Mouse (Mus musculus) ES-Bruce4 (cell line): ENCODE results near the gene Ppp1r1b. TPM values are rescaled to one million over a fixed set of nuclear protein-coding genes. Genes with fewer than 3 reads are reported as not detected.

Experiments used
- H3K27ac ChIP-seq: 2 replicates; pipeline ENCODE4 v1.5.1; 2012; ENCODE audit warnings: low read length, inconsistent platforms; ENCODE audit not compliant: insufficient read depth
- H3K27me3 ChIP-seq: 2 replicates; pipeline ENCODE4 v1.6.1; 2012; ENCODE audit warnings: mild to moderate bottlenecking, low read length, inconsistent platforms; ENCODE audit not compliant: control insufficient read depth, poor library complexity, insufficient read depth, severe bottlenecking
- H3K36me3 ChIP-seq: 2 replicates; pipeline ENCODE4 v1.6.1; 2012; ENCODE audit warnings: inconsistent platforms, mild to moderate bottlenecking, low read length, moderate library complexity; ENCODE audit not compliant: control insufficient read depth, poor library complexity, insufficient read depth, severe bottlenecking
- H3K4me1 ChIP-seq: one replicate; pipeline ENCODE4 v1.8.1; 2011; ENCODE audit warnings: low read length; ENCODE audit not compliant: control insufficient read depth, insufficient read depth
- H3K4me3 ChIP-seq: 2 replicates; pipeline ENCODE4 v1.5.1; 2011; ENCODE audit warnings: low read depth, mild to moderate bottlenecking, low read length
- H3K9ac ChIP-seq: 2 replicates; pipeline ENCODE4 v1.6.1; 2012; ENCODE audit warnings: low read depth, mild to moderate bottlenecking, inconsistent platforms; ENCODE audit not compliant: poor library complexity, severe bottlenecking
- H3K9me3 ChIP-seq: replicated peaks from 2 replicates; pipeline ENCODE4 v1.6.1; 2012; ENCODE audit warnings: mild to moderate bottlenecking, low read length, inconsistent platforms; ENCODE audit not compliant: control insufficient read depth, poor library complexity, insufficient read depth, severe bottlenecking
- CTCF ChIP-seq: IDR thresholded peaks from one replicate; pipeline ENCODE4 v1.8.1; 2011; ENCODE audit warnings: low read depth, low read length
- EP300 ChIP-seq: IDR thresholded peaks from 2 replicates; pipeline ENCODE4 v1.6.1; 2011; ENCODE audit warnings: low read depth, low read length; ENCODE audit not compliant: insufficient read depth
- POLR2A ChIP-seq: IDR thresholded peaks from one replicate; pipeline ENCODE4 v1.8.1; 2011; ENCODE audit warnings: low read length; ENCODE audit not compliant: insufficient read depth
- polyA plus RNA-seq: library from polyadenylated mRNA; stranded (reverse); fragments of >200 nt; gene quantifications from 2 replicates; pipeline ENCODE4 v1.2.4, GENCODE M21; 2011; ENCODE audit warnings: low read depth; ENCODE audit not compliant: missing spikeins, insufficient read depth, insufficient read length

Gene Ppp1r1b
- polyA plus RNA-seq, 1 experiment = 1.5 TPM

GRCm38 (mm10) chr11:98322159-98322558 is 26.0 kb upstream of the Ppp1r1b start:
- Histone ChIP-seq H3K4me3 (no peak overlapping the region), H3K36me3 (no peaks in the 10 kb centered on the region), H3K27me3 (peaks cover 41% of the 10 kb centered on the region), H3K9ac (no peak overlapping the region), H3K27ac (no peak overlapping the region), H3K4me1 (no peaks in the 10 kb centered on the region), H3K9me3 (no peaks in the 10 kb centered on the region)
- no peak for TF ChIP-seq CTCF

GRCm38 (mm10) chr11:98323136-98323866 is 24.9 kb upstream of the Ppp1r1b start:
- peaks cover 50% of the 10 kb centered on the region for H3K27me3 ChIP-seq
- no peaks in the 10 kb centered on the region for H3K9me3 ChIP-seq
- no peaks in the 10 kb centered on the region for H3K36me3 ChIP-seq
- TF ChIP-seq CTCF (no peak), EP300 (no peak), POLR2A (no peak)
- no peaks in the 10 kb centered on the region for H3K4me1 ChIP-seq
- H3K9ac ChIP-seq = no peak overlapping the region
- H3K27ac ChIP-seq = no peak overlapping the region
- no peak overlapping the region for H3K4me3 ChIP-seq

- Histone ChIP-seq H3K4me1 (no peaks in the 10 kb centered on the region), H3K9me3 (no peaks in the 10 kb centered on the region), H3K36me3 (no peaks in the 10 kb centered on the region), H3K9ac (no peak overlapping the region), H3K27ac (no peak overlapping the region), H3K4me3 (no peak overlapping the region), H3K27me3 (peaks cover 55% of the 10 kb centered on the region)
- no peak for TF ChIP-seq CTCF
- no peak for TF ChIP-seq POLR2A
- no peak for TF ChIP-seq EP300
Observed at GRCm38 (mm10) chr11:98323933-98324332, 24.3 kb upstream of the Ppp1r1b start.

DNA sequence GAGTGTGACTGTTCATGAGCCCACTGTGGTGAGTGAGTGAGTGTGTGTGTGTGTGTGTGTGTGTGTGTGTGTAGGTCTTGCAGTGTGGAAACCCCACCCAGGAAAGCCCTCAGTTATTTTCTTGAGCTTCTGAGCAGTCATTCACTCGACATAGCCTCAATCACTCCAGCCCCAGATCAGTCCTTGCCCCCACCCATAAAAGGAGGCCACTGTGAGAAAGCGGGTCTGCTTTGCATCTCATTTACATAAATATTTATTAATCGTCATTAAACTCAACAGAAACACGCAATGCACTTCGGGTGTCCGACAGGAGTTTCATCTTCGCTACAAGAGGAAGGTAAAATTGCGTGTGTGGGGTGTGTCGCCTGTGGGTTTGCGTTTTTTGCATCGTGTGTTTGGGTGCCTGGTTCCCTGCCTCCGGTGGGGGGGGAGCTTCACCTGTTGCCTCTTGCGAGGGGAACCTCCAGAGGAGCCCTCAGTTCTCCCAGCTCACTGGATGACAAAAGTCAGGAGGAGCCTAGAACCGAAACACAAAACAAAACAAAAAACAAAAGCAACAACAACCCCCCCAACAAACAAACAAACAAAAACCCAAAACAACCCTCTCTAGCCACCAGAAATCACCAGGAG is 22.9 kb upstream of the Ppp1r1b start:
- H3K27me3 ChIP-seq = peaks cover 56% of the 10 kb centered on the region
- H3K4me3 ChIP-seq = no peak overlapping the region
- H3K36me3 ChIP-seq = no peaks in the 10 kb centered on the region
- H3K4me1 ChIP-seq = no peaks in the 10 kb centered on the region
- no peak overlapping the region for H3K9ac ChIP-seq
- no peak for TF ChIP-seq POLR2A
- no peak overlapping the region for H3K27ac ChIP-seq
- H3K9me3 ChIP-seq = no peaks in the 10 kb centered on the region

DNA sequence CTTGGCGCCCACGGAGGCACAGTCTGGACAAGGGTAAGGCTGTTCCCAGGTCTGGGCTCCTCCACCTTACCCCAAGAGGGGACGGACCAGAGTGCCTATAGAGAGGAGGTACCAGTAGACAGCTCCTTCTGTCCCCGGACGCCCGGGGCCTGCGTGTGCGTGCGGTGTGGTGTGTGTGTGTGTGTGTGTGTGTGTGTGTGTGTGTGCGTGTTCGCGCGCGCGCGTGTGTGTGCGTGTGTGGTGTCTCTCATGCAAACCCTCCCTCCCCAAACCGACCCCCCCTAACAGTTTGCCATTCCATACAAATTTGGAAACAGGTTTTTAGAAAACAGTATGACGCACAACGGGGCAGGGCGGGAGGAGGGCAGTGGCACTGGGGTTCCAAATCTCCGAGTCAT is 22.4 kb upstream of the Ppp1r1b start:
- H3K36me3 ChIP-seq = no peaks in the 10 kb centered on the region
- no peak overlapping the region for H3K4me3 ChIP-seq
- no peaks in the 10 kb centered on the region for H3K4me1 ChIP-seq
- no peak overlapping the region for H3K9ac ChIP-seq
- peaks cover 52% of the 10 kb centered on the region for H3K27me3 ChIP-seq
- no peak overlapping the region for H3K27ac ChIP-seq
- TF ChIP-seq CTCF = no peak
- no peak for TF ChIP-seq EP300
- no peak for TF ChIP-seq POLR2A
- no peaks in the 10 kb centered on the region for H3K9me3 ChIP-seq

DNA sequence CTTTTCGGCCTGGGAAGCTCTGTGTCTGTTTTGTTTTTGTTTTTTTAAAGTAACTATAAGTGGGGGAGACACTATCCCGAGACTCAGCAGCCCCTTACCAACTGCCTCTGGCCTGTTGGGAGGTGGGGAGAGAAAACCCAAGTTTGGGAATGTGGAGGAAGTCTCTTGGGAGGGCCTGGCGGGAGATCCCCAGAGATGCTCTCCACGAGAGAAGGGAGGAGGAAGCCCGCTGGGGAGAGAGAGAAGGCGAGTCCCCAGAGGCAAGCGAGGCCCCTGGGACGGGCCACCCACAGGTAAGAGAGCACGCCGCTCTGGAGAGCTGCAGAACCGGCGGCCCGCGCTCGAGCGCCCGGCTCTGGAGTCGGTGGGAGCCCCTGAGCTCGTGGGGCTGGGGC is 21.5 kb upstream of the Ppp1r1b start:
- Histone ChIP-seq H3K27ac (no peak overlapping the region), H3K36me3 (no peaks in the 10 kb centered on the region), H3K27me3 (peaks cover 45% of the 10 kb centered on the region), H3K4me3 (no peak overlapping the region), H3K9ac (no peak overlapping the region), H3K9me3 (no peaks in the 10 kb centered on the region), H3K4me1 (no peaks in the 10 kb centered on the region)
- no peak for TF ChIP-seq EP300
- no peak for TF ChIP-seq POLR2A
- TF ChIP-seq CTCF = no peak
